Mouse (Mus musculus): ENCODE measurements at regions not wholly inside any gene's neighbourhood (a gene's known extent, or its start where the extent isn't known, plus 50 kb on each side); places are given as distances from the start of the nearest gene placed in this dataset.
"Not testable (repeated sequence)": the region's sequence is repeated elsewhere in the genome, so short reads cannot be mapped to it uniquely, and the experiment has no call there.

DNA sequence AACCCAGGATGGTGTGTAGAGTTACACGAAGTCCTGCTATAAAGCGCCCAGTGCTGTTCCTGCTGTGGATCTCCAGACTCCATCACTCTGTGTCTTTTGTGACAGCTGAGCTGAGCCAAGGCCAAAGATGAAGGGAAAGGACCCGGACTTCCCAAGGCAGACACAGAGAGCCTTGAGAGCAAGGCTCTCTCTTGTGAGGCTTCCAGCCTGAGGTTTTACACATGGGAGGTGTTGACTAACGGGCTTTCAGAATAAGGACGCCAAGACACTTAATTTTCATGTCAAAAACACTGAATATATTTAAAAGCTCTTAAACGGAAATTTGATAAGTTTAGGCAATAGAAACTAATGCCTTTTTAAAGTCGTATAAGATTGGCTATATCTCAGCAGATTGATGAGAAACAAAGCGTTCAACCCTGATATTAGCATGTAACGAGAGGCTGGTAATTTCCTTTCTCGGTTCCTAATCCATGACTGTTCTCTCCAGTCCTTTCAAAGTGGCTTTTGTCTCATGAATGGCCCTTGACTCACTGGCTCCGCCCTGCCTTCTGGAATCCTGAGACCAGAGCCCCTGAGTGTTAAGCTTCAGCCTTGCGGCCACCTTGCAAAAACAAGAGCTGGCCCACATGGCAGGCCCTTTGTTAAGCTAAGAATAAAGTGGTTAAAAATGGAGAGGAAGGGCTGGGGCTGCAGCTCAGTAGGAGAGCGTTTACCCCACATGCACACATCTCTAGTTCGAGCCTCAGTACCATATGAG lies 145.8 kb downstream of the Nkx6-1 start:
- in situ Hi-C loops (cut with MboI; ENCODE audit: unreplicated experiment in 2 of 2), result no loop called here

DNA sequence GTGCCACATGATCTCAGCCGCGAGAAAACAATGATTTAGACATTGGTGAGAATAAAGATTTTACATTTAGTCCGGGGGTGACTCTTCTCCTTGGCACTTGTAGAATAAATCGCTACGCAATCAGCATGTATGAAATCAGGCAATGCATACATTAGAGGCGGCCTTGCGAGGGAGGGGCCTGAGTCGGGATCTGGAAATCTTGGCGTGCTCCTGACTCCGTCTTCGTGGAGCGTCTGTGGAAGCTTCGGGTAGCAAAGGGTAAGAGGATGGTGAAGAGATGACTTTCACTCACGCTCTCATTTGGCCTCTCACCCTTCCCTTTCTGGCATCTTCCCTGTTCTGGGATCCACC lies 167.1 kb downstream of the Nkx6-1 start:
- in situ Hi-C loops (cut with MboI; ENCODE audit: unreplicated experiment in 2 of 2), result no loop called here

DNA sequence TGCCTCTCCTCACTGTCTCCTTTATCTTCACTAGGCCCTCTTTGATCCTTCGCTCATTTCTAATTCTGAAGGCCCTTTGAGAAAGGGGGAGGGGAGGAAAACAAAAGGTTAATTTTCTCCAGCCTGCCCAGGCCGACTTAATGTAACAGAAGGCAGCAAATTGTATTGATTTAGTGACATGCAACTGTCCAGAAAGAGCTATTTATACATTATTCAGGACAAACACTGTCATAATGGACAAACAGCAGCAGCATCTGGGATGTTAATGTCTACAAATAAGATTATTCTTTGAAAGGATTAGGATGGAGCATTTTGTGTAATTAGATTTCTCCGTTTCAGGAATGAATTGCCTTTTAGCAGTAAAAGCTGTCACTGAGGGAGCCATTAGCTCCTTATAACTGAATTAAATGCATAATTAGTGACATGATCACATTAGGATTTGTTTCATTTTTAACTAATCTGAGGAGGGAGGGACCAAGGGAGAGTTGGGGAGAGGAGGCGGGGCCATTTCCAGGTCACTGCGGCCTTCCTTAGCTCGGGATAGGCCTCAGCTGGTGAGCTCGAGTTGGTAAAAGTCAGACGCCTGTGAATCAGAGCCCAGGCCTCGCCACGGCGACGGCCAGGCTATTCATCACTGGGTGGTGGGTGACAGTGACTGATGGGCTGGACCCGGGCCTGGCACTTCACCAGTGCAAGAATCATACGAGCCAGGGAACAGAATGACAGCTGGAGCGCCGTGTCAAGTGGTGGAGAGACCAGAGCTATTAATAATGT lies 167.7 kb downstream of the Nkx6-1 start:
- in situ Hi-C loops (cut with MboI; ENCODE audit: unreplicated experiment in 2 of 2), result no loop called here

DNA sequence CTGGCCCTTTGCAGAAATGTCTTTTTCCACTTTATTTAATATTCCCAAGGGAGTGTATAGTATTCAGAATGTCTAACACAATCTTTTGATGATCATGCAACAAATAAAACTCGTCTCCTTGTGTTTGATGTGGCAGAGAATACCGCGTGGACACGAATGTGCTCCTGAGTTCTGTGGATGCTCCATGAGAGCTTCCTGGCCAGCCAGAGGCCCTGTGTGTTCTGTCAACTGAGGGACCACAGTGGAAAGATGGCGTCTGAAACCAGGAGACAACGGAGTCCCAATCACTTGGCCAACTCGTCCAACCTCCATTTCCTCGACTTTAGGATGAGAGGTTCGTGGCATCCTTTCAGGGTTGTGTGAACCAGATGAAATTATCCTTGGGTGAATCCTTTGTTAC lies 168.6 kb downstream of the Nkx6-1 start:
- in situ Hi-C loops (cut with MboI; ENCODE audit: unreplicated experiment in 2 of 2), result no loop called here

DNA sequence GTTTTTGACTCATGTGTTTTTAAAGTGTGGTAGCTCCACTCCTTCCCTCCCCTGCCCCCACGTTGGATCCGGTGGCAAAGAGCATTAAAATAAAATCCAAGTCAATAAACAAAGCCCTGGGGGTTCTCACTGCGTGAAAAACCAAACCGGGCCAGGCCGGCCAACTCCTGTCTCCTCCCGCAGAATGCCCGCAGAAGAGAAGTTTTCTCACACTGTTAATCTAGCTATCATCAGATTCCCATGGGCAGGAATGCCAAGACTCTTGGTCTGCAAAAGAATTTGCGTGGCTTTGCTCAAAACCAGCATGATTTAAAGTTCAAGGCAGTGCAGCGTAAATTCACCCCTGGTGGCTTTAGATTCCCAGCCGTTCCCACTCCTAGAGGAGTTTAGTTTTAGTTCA lies 219.0 kb downstream of the Nkx6-1 start:
- in situ Hi-C loops (cut with MboI; ENCODE audit: unreplicated experiment in 2 of 2), result no loop called here

DNA sequence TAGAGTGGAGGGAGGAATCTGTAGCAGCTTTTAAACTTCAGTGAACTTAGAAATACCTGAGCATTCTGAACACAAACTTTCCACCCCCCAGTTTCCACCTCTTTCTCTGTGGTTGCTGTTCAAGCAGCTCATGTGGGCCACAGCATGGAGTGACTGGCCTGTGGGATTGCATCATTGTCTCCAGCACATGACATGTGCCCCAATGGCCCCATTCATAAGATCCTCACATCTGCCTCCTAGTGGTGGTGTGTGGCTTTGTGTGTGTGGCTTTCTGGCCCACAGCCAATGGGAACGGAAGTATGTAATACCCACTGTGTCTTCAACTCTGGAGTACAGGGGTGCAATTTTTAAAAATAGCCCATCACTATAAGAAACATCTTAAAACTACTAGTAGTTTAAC lies 223.0 kb downstream of the Nkx6-1 start:
- in situ Hi-C loops (cut with MboI; ENCODE audit: unreplicated experiment in 2 of 2), result no loop called here

DNA sequence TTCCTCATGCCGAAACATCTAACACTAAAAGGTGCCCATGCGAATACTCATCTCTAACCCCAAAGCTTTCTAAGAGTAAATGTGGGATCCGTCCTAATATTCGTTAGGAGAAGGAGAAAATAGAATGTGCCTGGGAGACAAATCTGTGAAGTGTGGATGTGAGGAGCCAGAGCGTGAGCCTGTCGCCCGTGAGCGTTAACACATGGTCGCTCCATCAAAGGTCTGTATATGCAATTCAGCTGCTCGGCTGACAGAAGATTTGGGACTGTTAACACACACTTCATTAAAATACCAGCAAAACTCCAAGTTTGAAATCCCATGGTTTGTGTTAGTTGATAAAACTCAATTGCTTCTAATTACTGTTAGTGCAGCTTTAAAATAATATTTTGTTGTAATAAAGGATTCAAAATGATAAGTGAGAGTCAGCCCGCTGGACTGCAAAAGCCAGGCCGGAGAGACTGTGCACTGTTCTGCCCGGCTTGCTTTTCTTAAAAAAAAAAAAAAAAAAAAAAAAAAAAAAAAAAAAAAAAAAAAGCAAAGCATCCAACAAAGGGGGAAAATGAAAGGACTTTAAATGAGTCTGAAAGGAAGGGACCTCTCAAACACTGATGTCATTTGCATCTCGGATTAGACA lies 227.0 kb downstream of the Nkx6-1 start:
- in situ Hi-C loops (cut with MboI; ENCODE audit: unreplicated experiment in 2 of 2), result no loop called here

DNA sequence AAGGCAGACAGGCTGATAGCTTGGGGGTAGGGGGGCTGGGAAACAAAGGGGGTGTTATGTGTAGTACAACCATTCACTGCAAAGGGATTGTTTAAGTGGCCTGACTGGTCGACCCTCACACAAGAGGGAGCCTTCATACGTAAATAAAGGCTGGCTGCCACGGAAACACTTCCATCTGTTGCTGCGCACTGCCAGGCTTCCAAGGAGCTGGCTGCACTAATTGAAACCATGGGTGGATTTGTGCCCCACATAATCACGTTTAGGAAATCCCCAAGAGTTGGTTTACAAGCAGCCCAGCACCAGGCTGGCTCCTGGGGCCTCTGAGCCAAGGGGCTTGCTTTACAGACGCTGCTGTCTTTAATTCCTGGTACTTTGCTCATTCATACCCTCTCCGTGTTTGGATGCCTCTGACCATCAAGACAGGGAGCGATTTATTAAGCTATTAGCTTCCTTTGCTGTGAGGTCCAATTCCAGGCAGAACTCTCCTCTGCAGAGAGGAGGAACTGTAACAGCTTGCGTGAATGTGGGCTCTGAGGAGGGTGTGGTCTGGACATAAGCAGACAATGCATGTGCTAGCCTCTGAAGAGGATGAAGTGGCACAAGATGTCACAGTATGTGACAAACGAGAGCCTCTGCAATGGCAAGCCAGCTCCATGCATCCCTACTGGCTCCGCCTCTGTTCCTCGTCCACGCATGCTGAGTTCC lies 238.6 kb downstream of the Nkx6-1 start:
- in situ Hi-C loops (cut with MboI; ENCODE audit: unreplicated experiment in 2 of 2), result no loop called here

DNA sequence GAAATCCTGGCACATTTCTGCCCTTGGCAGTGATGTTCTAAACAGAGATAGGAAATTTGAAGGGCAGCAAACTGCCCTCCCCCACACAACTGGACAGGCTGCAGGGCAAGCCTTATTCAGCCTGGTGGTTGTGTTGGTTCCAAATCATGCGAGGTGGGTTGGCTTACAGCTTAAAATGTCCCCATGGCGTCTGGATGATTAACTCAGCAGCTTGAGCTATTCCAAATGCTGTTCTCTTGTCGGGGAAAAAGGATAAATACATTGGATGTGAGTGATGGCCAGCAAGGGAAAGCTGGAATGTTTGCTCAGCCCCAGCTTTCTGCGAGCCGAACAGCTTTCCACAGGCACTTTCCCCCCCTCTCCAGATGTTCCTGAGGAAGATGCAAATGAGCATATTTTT lies 280.5 kb downstream of the Nkx6-1 start:
- in situ Hi-C loops (cut with MboI; ENCODE audit: unreplicated experiment in 2 of 2), result no loop called here

DNA sequence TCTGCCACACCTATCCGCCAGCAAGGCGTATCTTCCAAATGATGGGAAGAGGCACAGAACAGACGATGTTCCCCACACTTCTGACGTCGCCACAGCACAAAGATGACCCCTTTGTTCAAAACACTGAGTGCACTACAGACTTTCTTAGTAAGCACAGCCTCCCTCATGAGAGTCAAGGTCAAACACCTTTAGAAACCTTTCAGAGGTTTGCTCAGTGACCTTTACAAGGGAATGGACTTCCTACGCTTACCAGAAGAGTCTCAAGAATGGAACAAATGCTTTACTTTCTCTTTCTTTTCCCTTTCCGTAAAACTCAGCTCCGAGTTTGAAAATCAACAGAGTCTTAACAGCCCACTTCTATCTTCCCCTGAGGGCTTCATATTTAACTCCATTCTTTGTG lies 283.4 kb downstream of the Nkx6-1 start:
- in situ Hi-C loops (cut with MboI; ENCODE audit: unreplicated experiment in 2 of 2), result no loop called here

DNA sequence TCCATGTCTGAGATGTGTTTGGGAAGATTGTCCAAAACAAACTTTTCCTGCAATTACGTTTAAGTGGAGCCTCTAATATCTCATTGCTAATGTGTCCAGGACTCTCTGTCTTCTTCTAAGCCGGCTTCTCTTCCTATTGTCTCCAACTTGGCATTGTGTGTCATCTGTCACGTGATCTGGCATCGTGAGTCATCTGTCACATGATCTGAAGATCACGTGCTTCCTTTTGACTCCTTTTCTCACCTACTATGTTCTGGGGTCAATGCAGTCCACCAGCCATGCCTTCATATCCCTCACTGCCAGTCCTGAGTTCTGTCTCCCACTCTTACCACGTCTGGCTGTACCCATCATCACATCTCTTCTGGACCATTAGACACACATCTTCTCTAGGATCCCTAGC lies 288.1 kb downstream of the Nkx6-1 start:
- in situ Hi-C loops (cut with MboI; ENCODE audit: unreplicated experiment in 2 of 2), result no loop called here

DNA sequence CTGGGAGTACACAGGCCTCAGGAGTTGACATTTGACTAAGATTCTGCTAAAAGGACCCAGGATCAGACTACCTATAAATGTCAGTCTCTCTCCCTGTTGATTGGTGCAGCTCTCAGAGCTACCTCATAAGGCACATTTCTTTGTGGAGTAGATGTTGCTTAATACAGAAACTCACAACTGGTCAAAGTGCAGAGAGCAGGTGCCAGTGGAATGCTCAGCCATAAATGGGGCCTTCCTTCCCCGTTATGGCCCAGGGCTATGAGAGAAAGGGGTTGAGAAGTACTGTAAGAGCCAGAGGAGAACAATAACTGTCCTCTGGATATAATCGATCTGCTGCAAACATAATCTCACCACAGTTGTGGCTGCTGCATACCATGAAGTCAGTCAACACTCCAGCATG lies 290.7 kb downstream of the Nkx6-1 start:
- in situ Hi-C loops (cut with MboI; ENCODE audit: unreplicated experiment in 2 of 2), result no loop called here

DNA sequence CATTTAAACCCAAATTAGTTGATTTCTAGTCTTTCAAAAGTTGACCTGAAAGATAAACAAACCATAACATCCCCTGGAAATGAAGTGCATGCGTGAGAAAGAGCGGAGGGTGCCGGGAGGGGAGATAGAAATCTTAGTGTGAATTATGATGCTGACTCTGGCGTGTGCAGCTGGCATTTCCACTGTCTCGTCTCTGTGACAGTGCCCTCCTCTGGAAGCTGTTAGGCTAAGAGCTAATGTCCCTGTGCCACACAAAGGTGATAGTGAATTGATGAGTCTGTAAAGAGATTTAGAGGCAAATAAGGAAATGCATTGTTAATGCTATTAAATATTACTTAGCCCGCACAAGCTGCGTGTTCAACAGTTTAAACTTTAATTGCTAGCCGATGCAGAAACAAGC lies 292.6 kb downstream of the Nkx6-1 start:
- in situ Hi-C loops (cut with MboI; ENCODE audit: unreplicated experiment in 2 of 2), result no loop called here

DNA sequence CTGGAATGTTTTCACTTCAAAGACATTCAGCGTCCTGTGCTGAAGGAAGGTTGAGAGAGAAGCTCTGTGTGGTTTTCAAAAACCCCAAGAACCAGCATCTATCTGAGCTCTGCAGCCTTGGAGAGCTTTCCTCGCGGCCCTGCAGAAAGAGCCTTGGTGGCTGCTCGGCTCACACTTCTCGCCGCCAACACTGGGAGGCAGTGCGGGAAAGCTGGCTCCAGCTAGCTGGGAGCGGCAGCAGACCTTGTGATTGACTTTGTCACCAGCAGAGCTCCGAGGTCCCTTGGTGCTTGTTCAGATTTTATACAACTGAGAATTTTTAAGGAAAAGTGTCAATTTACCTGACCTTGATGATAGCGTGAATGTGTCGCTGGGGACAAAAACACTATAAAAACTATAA lies 299.4 kb downstream of the Nkx6-1 start:
- in situ Hi-C loops (cut with MboI; ENCODE audit: unreplicated experiment in 2 of 2), result no loop called here

DNA sequence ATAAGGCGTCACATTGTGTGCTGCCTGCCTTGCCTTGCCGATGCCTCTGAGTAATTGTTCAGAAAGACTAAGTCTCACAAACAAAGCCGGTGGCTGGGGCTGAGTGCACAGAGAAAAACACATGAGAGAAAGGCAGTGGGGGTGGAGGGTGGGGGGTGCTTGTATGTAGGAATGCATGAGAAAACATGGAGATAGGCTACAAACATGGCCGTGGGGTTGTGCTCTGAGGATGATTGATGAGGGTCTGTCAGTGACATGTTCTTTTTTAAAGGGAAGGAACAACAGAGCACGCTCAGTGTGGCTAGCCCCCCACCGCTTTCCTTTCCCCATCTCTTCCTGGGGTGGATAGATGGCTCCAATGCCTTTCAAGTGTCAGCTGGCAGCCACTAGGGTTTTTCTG lies 304.8 kb downstream of the Nkx6-1 start:
- in situ Hi-C loops (cut with MboI; ENCODE audit: unreplicated experiment in 2 of 2), result no loop called here

DNA sequence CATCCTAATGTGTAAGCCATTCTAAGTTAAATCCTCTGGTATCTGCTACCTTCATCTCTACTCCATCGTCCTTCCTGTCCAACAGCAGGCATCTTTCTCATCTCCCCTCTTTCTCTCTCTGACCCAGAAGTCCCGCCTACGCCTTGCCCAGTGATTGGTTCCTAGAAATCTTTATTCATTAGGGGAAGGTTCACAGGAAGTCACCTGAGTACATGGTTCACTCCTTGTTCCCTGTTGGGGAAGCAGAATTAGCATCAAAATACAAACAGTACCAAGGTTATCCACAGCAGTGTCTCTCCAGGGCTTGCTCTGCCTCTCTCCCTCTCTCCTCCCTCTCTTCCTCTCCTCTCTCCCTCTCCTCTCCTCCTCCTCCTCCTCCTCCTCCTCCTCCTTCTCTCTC lies 319.4 kb downstream of the Nkx6-1 start:
- in situ Hi-C loops (cut with MboI; ENCODE audit: unreplicated experiment in 2 of 2), result no loop called here

DNA sequence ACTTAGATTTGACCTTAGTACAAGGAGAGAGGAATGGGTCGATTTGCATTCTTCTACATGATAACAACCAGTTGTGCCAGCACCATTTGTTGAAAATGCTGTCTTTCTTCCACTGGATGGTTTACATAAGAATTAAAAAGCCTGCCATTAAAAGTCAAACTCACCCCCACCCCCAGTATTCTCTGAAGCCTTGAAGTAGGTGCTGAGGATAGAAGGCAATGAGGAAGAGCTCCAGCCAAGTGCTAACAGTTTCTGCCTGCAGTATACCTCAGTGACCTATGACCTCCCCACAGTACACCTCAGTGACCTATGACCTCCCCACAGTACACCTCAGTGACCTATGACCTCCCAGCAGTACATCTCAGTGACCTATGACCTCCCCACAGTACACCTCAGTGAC lies 328.4 kb downstream of the Nkx6-1 start:
- in situ Hi-C loops (cut with MboI; ENCODE audit: unreplicated experiment in 2 of 2), result not testable (repeated sequence)

DNA sequence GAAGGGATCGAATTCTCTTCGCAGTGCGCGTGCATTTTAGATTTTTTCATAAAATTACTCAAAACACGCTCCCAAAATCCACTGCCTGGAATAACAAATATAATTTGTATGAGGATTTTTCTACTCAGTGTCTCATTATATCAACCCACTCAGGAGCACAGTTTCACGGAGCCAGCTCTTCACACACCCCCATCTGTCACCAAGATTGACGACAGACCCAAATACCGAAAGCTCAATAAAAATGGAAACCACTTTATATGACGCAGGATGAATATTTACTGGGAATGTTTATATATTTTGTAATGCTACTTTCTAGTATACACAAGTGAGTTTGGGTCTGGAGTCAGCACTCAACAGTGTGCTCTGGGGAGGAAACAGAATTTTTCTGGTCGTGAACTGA lies 333.0 kb downstream of the Nkx6-1 start:
- in situ Hi-C loops (cut with MboI; ENCODE audit: unreplicated experiment in 2 of 2), result no loop called here

DNA sequence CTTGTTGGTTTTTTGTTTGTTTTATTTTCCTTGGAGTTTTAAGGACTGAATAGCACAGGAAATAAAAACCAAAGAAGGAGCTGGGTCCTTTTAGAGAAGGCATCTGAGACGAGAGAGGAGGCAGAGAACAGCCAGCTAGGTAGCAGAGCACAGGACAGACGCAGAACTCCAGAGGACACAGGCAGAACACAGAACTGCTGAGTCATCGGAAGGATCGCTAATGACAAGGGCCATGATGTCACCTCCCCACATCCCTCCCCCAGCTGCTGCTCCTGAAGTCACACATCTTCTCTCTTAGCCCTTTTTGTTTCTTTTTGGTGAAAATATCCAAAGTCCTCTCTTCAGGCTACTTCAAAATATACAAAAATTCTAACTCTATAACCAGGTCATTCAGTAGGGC lies 338.7 kb downstream of the Nkx6-1 start:
- in situ Hi-C loops (cut with MboI; ENCODE audit: unreplicated experiment in 2 of 2), result no loop called here

DNA sequence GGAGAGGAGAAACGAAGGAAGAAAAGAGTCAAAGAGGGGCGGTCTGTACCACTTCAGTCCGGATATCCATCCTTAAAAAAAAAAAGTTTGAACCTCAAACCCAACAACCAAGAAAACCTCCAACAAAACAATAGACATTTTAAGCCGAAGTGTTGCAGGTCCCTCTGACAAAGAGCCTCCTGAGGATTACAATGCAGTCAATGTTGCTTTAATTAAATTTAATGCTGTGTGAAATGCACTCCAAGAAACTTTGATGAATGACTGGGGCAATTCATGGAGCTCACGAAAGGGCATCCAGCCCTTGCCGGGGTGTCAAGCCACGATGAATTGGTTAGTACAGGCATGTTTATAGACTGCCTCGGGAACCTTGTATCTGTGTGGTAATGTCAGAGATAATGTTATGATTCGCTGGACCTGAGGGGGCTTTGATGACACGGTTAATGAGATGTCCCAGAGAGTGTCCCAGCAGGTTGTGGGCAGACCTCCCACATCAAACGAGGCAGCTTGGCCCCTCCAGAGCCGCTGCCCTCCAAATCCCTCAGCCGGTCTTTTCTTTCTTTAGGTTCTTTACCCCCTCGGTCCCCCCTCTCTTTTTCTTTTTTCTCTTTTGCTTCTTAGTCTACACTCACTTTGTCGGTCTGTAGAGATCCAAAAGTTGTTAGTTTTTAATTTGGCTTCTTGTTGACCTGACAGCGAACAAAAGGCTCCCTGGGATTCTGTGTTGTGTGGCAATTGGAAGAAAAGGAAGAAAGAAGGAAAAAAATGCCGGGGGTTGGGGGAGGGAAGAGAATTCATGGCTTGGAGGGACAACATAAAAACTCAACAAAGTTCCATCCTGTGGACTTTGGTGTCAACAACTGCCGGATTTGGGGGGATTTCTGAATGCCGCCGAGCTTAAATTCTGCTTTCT lies 341.5 kb downstream of the Nkx6-1 start:
- in situ Hi-C loops (cut with MboI; ENCODE audit: unreplicated experiment in 2 of 2), result no loop called here

Data from v-Abl transformed pro-B cells (cell line).